Mouse (Mus musculus) left cerebral cortex, postnatal 10 days (tissue): Measurements from ENCODE around the gene Veph1. TPM values are rescaled to one million over a fixed set of nuclear protein-coding genes. Genes with fewer than 3 reads are reported as not detected.
A peak's percentile ranks its signal among the peaks of the same experiment; 100 is the strongest.

Experiments
- DNase-seq, 2 experiments: peaks; one replicate each; pipeline ENCODE4 v3.0.0; 2021 to 2022; ENCODE audit warnings: low spot score in 2 of 2, mixed read lengths in 1 of 2; ENCODE audit errors: extremely low spot score in 1 of 2
- intact Hi-C: fragments of 180-260 bp; cut with DNase I; formaldehyde crosslinking; loops from one replicate; pipeline ENCODE4 v1.15.1; 2025
- total RNA-seq, 2 experiments: library from RNA; stranded (reverse); gene quantifications; 2 replicates each; pipeline ENCODE4 v1.2.3; 2021

Gene Veph1
- total RNA-seq, result under 1 TPM; 0.34 TPM

GRCm38 (mm10) chr3:66296545-66296944 is at the start of gene Veph1:
Gene Veph1, minus strand, starts transcription at chr3:66296837.
- peak in 1 of 2 experiments; percentile 19 for DNase-seq
- intact Hi-C loops, result no loop called here

- intact Hi-C loops, result no loop called here
- DNase-seq, result no peak
Measured at GRCm38 (mm10) chr3:66340742-66341141, 44.1 kb upstream of the Veph1 start.

- no peak for DNase-seq
- intact Hi-C loops, result loop anchor here (5.0 kb wide), 1 partner anchor 1010 kb away; no protein-coding TSS in a partner anchor
Measured at GRCm38 (mm10) chr3:66332401-66332729, 35.7 kb upstream of the Veph1 start.

GRCm38 (mm10) chr3:66331592-66332400 is 35.2 kb upstream of the Veph1 start:
- peak; percentile 42 for DNase-seq
- intact Hi-C loops, result loop anchor here (5.0 kb wide), 1 partner anchor 1011 kb away; no protein-coding TSS in a partner anchor

GRCm38 (mm10) chr3:66330896-66331579 is 34.4 kb upstream of the Veph1 start:
- intact Hi-C loops, result loop anchor here (5.0 kb wide), 1 partner anchor 1011 kb away; no protein-coding TSS in a partner anchor

GRCm38 (mm10) chr3:66325962-66326834 is 29.6 kb upstream of the Veph1 start:
- no peak for DNase-seq
- intact Hi-C loops, result no loop called here

More at GRCm38 (mm10) chr3:66330896-66331579, 34.4 kb upstream of the Veph1 start:
- DNase-seq, result no peak

- peak; percentile 5 to 17 for DNase-seq
- intact Hi-C loops, result no loop called here
Measured at GRCm38 (mm10) chr3:66325486-66325951, 28.9 kb upstream of the Veph1 start.

GRCm38 (mm10) chr3:66314793-66315715 is 18.4 kb upstream of the Veph1 start:
- intact Hi-C loops, result no loop called here
- DNase-seq, result no peak

- DNase-seq, result no peak
- intact Hi-C loops, result no loop called here
Measured at GRCm38 (mm10) chr3:66310586-66310985, 13.9 kb upstream of the Veph1 start.

- intact Hi-C loops, result no loop called here
- no peak for DNase-seq
Measured at GRCm38 (mm10) chr3:66309531-66309930, 12.9 kb upstream of the Veph1 start.

GRCm38 (mm10) chr3:66295236-66295635 is 1.4 kb downstream of the Veph1 start:
- intact Hi-C loops, result no loop called here
- DNase-seq, result no peak

GRCm38 (mm10) chr3:66294729-66295128 is 1.9 kb downstream of the Veph1 start:
- intact Hi-C loops, result no loop called here
- no peak for DNase-seq

- DNase-seq, result peak in 1 of 2 experiments; percentile 80
- intact Hi-C loops, result no loop called here
Measured at GRCm38 (mm10) chr3:66292356-66292946, 4.2 kb downstream of the Veph1 start.

- intact Hi-C loops, result no loop called here
- no peak for DNase-seq
Measured at GRCm38 (mm10) chr3:66263270-66263669, 33.4 kb downstream of the Veph1 start.

- intact Hi-C loops, result no loop called here
- DNase-seq, result no peak
Measured at GRCm38 (mm10) chr3:66262319-66262718, 34.3 kb downstream of the Veph1 start.

- intact Hi-C loops, result no loop called here
- DNase-seq, result no peak
Measured at GRCm38 (mm10) chr3:66254504-66255105, 42.0 kb downstream of the Veph1 start.

- no peak for DNase-seq
- intact Hi-C loops, result no loop called here
Measured at GRCm38 (mm10) chr3:66251842-66252241, 44.8 kb downstream of the Veph1 start.
